Mouse (Mus musculus) forebrain, postnatal 0 days (tissue): Measurements from ENCODE around the gene Ptgir. TPM values are rescaled to one million over a fixed set of nuclear protein-coding genes. Genes with fewer than 3 reads are reported as not detected.
"Not testable (repeated sequence)": the region's sequence is repeated elsewhere in the genome, so short reads cannot be mapped to it uniquely, and the experiment has no call there.

Experiments used
- ATAC-seq: fragments of 200-750 bp; cut with Nextera tagmentation; 2 replicates; pipeline ENCODE4 v1.8.0; 2017; ENCODE audit warnings: mild to moderate bottlenecking, moderate library complexity
- DNase-seq: peaks from one replicate; pipeline ENCODE4 v3.0.0-alpha.2; 2015
- H3K27ac ChIP-seq: fragments of 300-500 bp; sonication (generic); 2 replicates; pipeline ENCODE4 v1.5.1; 2014; ENCODE audit warnings: low read depth, mild to moderate bottlenecking, antibody characterized with exemption, low read length, moderate library complexity, mixed read lengths
- H3K27me3 ChIP-seq: fragments of 300-500 bp; sonication (generic); 2 replicates; pipeline ENCODE4 v1.6.1; 2014; ENCODE audit warnings: mild to moderate bottlenecking, low read length, mixed read lengths; ENCODE audit not compliant: insufficient read depth
- H3K36me3 ChIP-seq: fragments of 300-500 bp; sonication (generic); 2 replicates; pipeline ENCODE4 v1.6.1; 2014; ENCODE audit warnings: mild to moderate bottlenecking, moderate library complexity; ENCODE audit not compliant: insufficient read depth
- H3K4me1 ChIP-seq: fragments of 300-500 bp; sonication (generic); 2 replicates; pipeline ENCODE4 v1.6.1; 2014; ENCODE audit warnings: antibody characterized with exemption; ENCODE audit not compliant: insufficient read depth
- H3K4me2 ChIP-seq: fragments of 300-500 bp; sonication (generic); 2 replicates; pipeline ENCODE4 v1.6.1; 2014; ENCODE audit warnings: low read depth, mild to moderate bottlenecking, moderate library complexity
- H3K4me3 ChIP-seq: fragments of 300-500 bp; sonication (generic); 2 replicates; pipeline ENCODE4 v1.5.1; 2014; ENCODE audit warnings: low read depth, low read length, mixed read lengths
- H3K9ac ChIP-seq: fragments of 300-500 bp; sonication (generic); 2 replicates; pipeline ENCODE4 v1.6.1; 2014; ENCODE audit warnings: mild to moderate bottlenecking
- H3K9me3 ChIP-seq: fragments of 300-500 bp; sonication (generic); 2 replicates; pipeline ENCODE4 v1.6.1; 2016; ENCODE audit warnings: low read length
- CTCF ChIP-seq: sonication (generic); IDR thresholded peaks from 2 replicates; pipeline ENCODE4 v1.5.1; 2016; ENCODE audit warnings: antibody characterized with exemption, control low read depth, low read depth
- WGBS: fragments of 180-500 bp; shearing (Covaris S2); extraction: QIAGEN DNeasy Blood & Tissue Kit; methylation state at CpG from one replicate; pipeline ENCODE4 v1.1.7; 2014; 5-methylcytosine and 5-hydroxymethylcytosine counted together
- polyA plus RNA-seq: library from polyadenylated mRNA; unstranded; fragments of >200 nt; fragmentation: Nextera tagmentation; extraction: Ambion mirVana; gene quantifications from 2 replicates; pipeline ENCODE4 v1.2.1, GENCODE M21; 2015
- total RNA-seq: library from RNA; depleted of rRNA; stranded (reverse); fragments of >200 nt; gene quantifications from 2 replicates; pipeline ENCODE4 v1.2.3, GENCODE M21; 2014; rRNA removed

Gene Ptgir
- total and polyA plus RNA-seq, 2 experiments from 2014 or later: 0.08 TPM; not detected in 1

- H3K27me3 ChIP-seq: no peaks in the 10 kb centered on the region
- H3K27ac ChIP-seq: peak overlapping the region; percentile 70
- 29% methylated on average over 18 of the region's 18 CpGs for WGBS
- H3K4me2 ChIP-seq: no peak overlapping the region
- H3K9ac ChIP-seq: no peak overlapping the region
- ATAC-seq (peak; percentile 69), DNase-seq (peak; percentile 90)
- H3K4me1 ChIP-seq: peaks cover 22% of the 10 kb centered on the region; the same call in 1 of the 2 replicates
- no peak overlapping the region for H3K4me3 ChIP-seq
- H3K9me3 ChIP-seq: no peaks in the 10 kb centered on the region
- TF ChIP-seq CTCF: peak; percentile 85
- no peaks in the 10 kb centered on the region for H3K36me3 ChIP-seq
Measured at GRCm38 (mm10) chr7:16950861-16951635, 44.8 kb downstream of the Ptgir start.

- DNase-seq: not testable (repeated sequence)
- peaks cover 30% of the 10 kb centered on the region for H3K4me1 ChIP-seq
Measured at GRCm38 (mm10) chr7:16953776-16954175, 47.5 kb downstream of the Ptgir start.

GRCm38 (mm10) chr7:16955712-16956111 lies 49.4 kb downstream of the Ptgir start:
- H3K27ac ChIP-seq: peak overlapping the region; percentile 96; the same call in 1 of the 2 replicates
- WGBS: 89% methylated on average over 4 of the region's 4 CpGs
- no peaks in the 10 kb centered on the region for H3K36me3 ChIP-seq
- ATAC-seq: no peak
- H3K4me2 ChIP-seq: no peak overlapping the region
- no peaks in the 10 kb centered on the region for H3K27me3 ChIP-seq
- H3K4me3 ChIP-seq: no peak overlapping the region
- no peak overlapping the region for H3K9ac ChIP-seq
- DNase-seq: no peak
- H3K9me3 ChIP-seq: no peaks in the 10 kb centered on the region
- no peak for TF ChIP-seq CTCF
- H3K4me1 ChIP-seq: peaks cover 30% of the 10 kb centered on the region

More at GRCm38 (mm10) chr7:16953776-16954175, 47.5 kb downstream of the Ptgir start:
- H3K36me3 ChIP-seq, H3K4me2 ChIP-seq, H3K27ac ChIP-seq, H3K27me3 ChIP-seq, ATAC-seq, H3K9ac ChIP-seq, H3K9me3 ChIP-seq, H3K4me3 ChIP-seq: not testable (repeated sequence)
- 65% methylated on average over 2 of the region's 2 CpGs for WGBS

GRCm38 (mm10) chr7:16956410-16957265 lies 50.3 kb downstream of the Ptgir start:
- Histone ChIP-seq H3K27me3 (no peaks in the 10 kb centered on the region), H3K36me3 (no peaks in the 10 kb centered on the region), H3K9ac (peak overlapping the region; percentile 33; the same call in 1 of the 2 replicates), H3K27ac (peak overlapping the region; percentile 96), H3K4me3 (no peak overlapping the region), H3K4me1 (peaks cover 30% of the 10 kb centered on the region), H3K9me3 (no peaks in the 10 kb centered on the region), H3K4me2 (peak overlapping the region; percentile 37)
- ATAC-seq: peak; percentile 84
- no peak for TF ChIP-seq CTCF
- DNase-seq: peak; percentile 89
- 24% methylated on average over 15 of the region's 15 CpGs for WGBS

GRCm38 (mm10) chr7:16959539-16960187 lies 53.4 kb downstream of the Ptgir start, which contains the start of gene Pnmal1:
Gene Pnmal1 (plus strand): TSS chr7:16959679.
- H3K36me3 ChIP-seq: no peaks in the 10 kb centered on the region
- peak within 1 kb of the TSS; percentile 36 for H3K4me3 ChIP-seq
- H3K4me1 ChIP-seq: peaks cover 30% of the 10 kb centered on the region
- peak within 1 kb of the TSS; percentile 54 for H3K9ac ChIP-seq
- DNase-seq: peak; percentile 96
- TF ChIP-seq CTCF: no peak
- H3K4me2 ChIP-seq: peak within 1 kb of the TSS; percentile 61
- ATAC-seq: peak; percentile 91
- peak within 1 kb of the TSS; percentile 90 for H3K27ac ChIP-seq
- no peaks in the 10 kb centered on the region for H3K27me3 ChIP-seq
- no peaks in the 10 kb centered on the region for H3K9me3 ChIP-seq
- WGBS: 12% methylated on average over 17 of the region's 17 CpGs

Other genes starting within 250 kb of the Ptgir start
- not detected in 2 replicates for gene Ceacam15, start 230.8 kb upstream of the Ptgir start, total RNA-seq
- gene Ceacam15, start 230.8 kb upstream of the Ptgir start, polyA plus RNA-seq: not detected in 2 replicates
- not detected in 2 replicates for gene Ceacam9, start 184.6 kb upstream of the Ptgir start, total RNA-seq
- gene Ceacam9, start 184.6 kb upstream of the Ptgir start, polyA plus RNA-seq: 0.13 and 0.18 TPM in 2 replicates
- gene Ap2s1, start 168.1 kb upstream of the Ptgir start, total RNA-seq: 519 and 565 TPM in 2 replicates
- gene Ap2s1, start 168.1 kb upstream of the Ptgir start, polyA plus RNA-seq: 566 and 578 TPM in 2 replicates
- 6.3 and 9.3 TPM in 2 replicates for gene Slc1a5, start 125.2 kb upstream of the Ptgir start, total RNA-seq
- gene Slc1a5, start 125.2 kb upstream of the Ptgir start, polyA plus RNA-seq: 7.2 and 7.5 TPM in 2 replicates
- gene Strn4, start 90.6 kb upstream of the Ptgir start, total RNA-seq: 240 and 243 TPM in 2 replicates
- 168 and 169 TPM in 2 replicates for gene Strn4, start 90.6 kb upstream of the Ptgir start, polyA plus RNA-seq
- 40.0 and 54.6 TPM in 2 replicates for gene Fkrp, start 89.8 kb upstream of the Ptgir start, total RNA-seq
- gene Fkrp, start 89.8 kb upstream of the Ptgir start, polyA plus RNA-seq: 31.7 and 37.8 TPM in 2 replicates
- 2.9 and 3.9 TPM in 2 replicates for gene Prkd2, start 63.6 kb upstream of the Ptgir start, total RNA-seq
- 2.7 and 4.0 TPM in 2 replicates for gene Prkd2, start 63.6 kb upstream of the Ptgir start, polyA plus RNA-seq
- gene Dact3, start 31.2 kb upstream of the Ptgir start, total RNA-seq: 69.0 and 70.3 TPM in 2 replicates
- gene Dact3, start 31.2 kb upstream of the Ptgir start, polyA plus RNA-seq: 7.8 and 8.6 TPM in 2 replicates
- gene Gng8, start 14.7 kb upstream of the Ptgir start, total RNA-seq: not detected in 2 replicates
- gene Gng8, start 14.7 kb upstream of the Ptgir start, polyA plus RNA-seq: 9.3 and 16.4 TPM in 2 replicates
- gene Calm3, start 17.6 kb downstream of the Ptgir start, total RNA-seq: 1,323 and 1,444 TPM in 2 replicates
- 403 and 424 TPM in 2 replicates for gene Calm3, start 17.6 kb downstream of the Ptgir start, polyA plus RNA-seq
- 98.9 and 133 TPM in 2 replicates for gene Pnmal2, start 38.2 kb downstream of the Ptgir start, total RNA-seq
- 87.5 and 134 TPM in 2 replicates for gene Pnmal2, start 38.2 kb downstream of the Ptgir start, polyA plus RNA-seq
- gene Pnmal1, start 53.2 kb downstream of the Ptgir start, total RNA-seq: 53.4 and 64.8 TPM in 2 replicates
- 51.1 and 61.5 TPM in 2 replicates for gene Pnmal1, start 53.2 kb downstream of the Ptgir start, polyA plus RNA-seq
- 34.9 and 40.0 TPM in 2 replicates for gene Gm42372, start 76.6 kb downstream of the Ptgir start, total RNA-seq
- 4.0 and 5.9 TPM in 2 replicates for gene Gm42372, start 76.6 kb downstream of the Ptgir start, polyA plus RNA-seq
- 4.0 and 5.2 TPM in 2 replicates for gene Ccdc8, start 86.2 kb downstream of the Ptgir start, total RNA-seq
- gene Ccdc8, start 86.2 kb downstream of the Ptgir start, polyA plus RNA-seq: 1.5 and 2.0 TPM in 2 replicates
- gene Ppp5c, start 121.4 kb downstream of the Ptgir start, total RNA-seq: 56.6 and 65.7 TPM in 2 replicates
- 129 and 137 TPM in 2 replicates for gene Ppp5c, start 121.4 kb downstream of the Ptgir start, polyA plus RNA-seq
- 7.2 and 12.2 TPM in 2 replicates for gene Hif3a, start 155.9 kb downstream of the Ptgir start, total RNA-seq
- 1.1 and 2.0 TPM in 2 replicates for gene Hif3a, start 155.9 kb downstream of the Ptgir start, polyA plus RNA-seq
- gene Psg16, start 167.6 kb downstream of the Ptgir start, total RNA-seq: 2.3 and 5.1 TPM in 2 replicates
- gene Psg16, start 167.6 kb downstream of the Ptgir start, polyA plus RNA-seq: 3.3 and 5.7 TPM in 2 replicates
- 0.15 and 0.24 TPM in 2 replicates for gene Ceacam3, start 243.8 kb downstream of the Ptgir start, total RNA-seq
- gene Ceacam3, start 243.8 kb downstream of the Ptgir start, polyA plus RNA-seq: not detected in 2 replicates